Mouse (Mus musculus): Measurements from ENCODE around the gene Arhgef17.

GRCm38 (mm10) chr7:100944306-100944705, 12.4 kb upstream of the Arhgef17 start:
- TF ChIP-seq POLR2A (IDR thresholded peaks at IDR 0.05; ENCODE audit: borderline replicate concordance, extremely low read depth, insufficient read depth, insufficient read length, poor library complexity, severe bottlenecking) (no peak), CTCF (IDR thresholded peaks at IDR 0.05; ENCODE audit: borderline replicate concordance, extremely low read depth, insufficient read depth, insufficient read length) (no peak)

Measured in brain, embryonic 14.5 days (tissue).